8 mouse cellular contexts compared by ENCODE assay signal in genomic region chr11:103271979-103272378, GRCm38 (mm10). TPM values are rescaled to one million over a fixed set of nuclear protein-coding genes. Genes with fewer than 3 reads are reported as not detected.
DNase-seq lines count a peak whose midpoint lies in the region; ATAC-seq and TF ChIP-seq lines count a peak whose summit lies in the region.

No protein-coding gene starts in this region.

- H3K9me3 ChIP-seq in heart, embryonic 10.5 days = no peaks in the 10 kb centered on the region
- H3K9me3 ChIP-seq in MEL (replicated peaks; ENCODE audit: insufficient read depth, low read length) = no peaks in the 10 kb centered on the region
- H3K9me3 ChIP-seq in midbrain, embryonic 16.5 days (replicated peaks; ENCODE audit: control insufficient read depth, low read length, poor library complexity, severe bottlenecking) = no peaks in the 10 kb centered on the region

- H3K27me3 ChIP-seq in heart, embryonic 10.5 days (ENCODE audit: insufficient read depth, poor library complexity, severe bottlenecking) = 0 out of 2 replicates have a peak, but pooled peaks cover 4% of the 10 kb centered on the region
- H3K27me3 ChIP-seq in MEL (ENCODE audit: control insufficient read depth in 1 of 2, insufficient read depth in 2 of 2, low read length in 2 of 2) = peaks cover 0 to 12% of the 10 kb centered on the region in 2 experiments; a peak in 3 of 4 replicates
- H3K27me3 ChIP-seq in midbrain, embryonic 16.5 days (ENCODE audit: control insufficient read depth, insufficient read depth, low read depth, low read length) = no peaks in the 10 kb centered on the region

- intact Hi-C loops in heart, postnatal 14 days (cut with DNase I) = loop anchor here (1.0 to 2.0 kb wide), 3 partner anchors 39 to 104 kb away; no protein-coding TSS in a partner anchor
- intact Hi-C loops in left cerebral cortex, postnatal 36 days (cut with DNase I) = no loop called here

- TF ChIP-seq CTCF in MEL (IDR thresholded peaks at IDR 0.05 in 2 of 3, conservative IDR thresholded peaks at IDR 0.05 in 1 of 3; ENCODE audit: control insufficient read depth in 1 of 3, insufficient read depth in 1 of 3, low read depth in 2 of 3, low read length in 3 of 3, poor library complexity in 1 of 3, severe bottlenecking in 1 of 3) = peak; percentile 50 to 69 (median 67)

- TF ChIP-seq EP300 in MEL (IDR thresholded peaks at IDR 0.05; ENCODE audit: low read depth in 1 of 2, low read length in 2 of 2) = no peak

- WGBS in heart, embryonic 10.5 days = 67% methylated on average over 6 of the region's 6 CpGs
- 73% methylated on average over 6 of the region's 6 CpGs for WGBS in midbrain, embryonic 16.5 days

- no peaks in the 10 kb centered on the region; the same call in 1 of the 2 replicates for H3K79me2 ChIP-seq in MEL (ENCODE audit: control insufficient read depth, insufficient read depth, low read length, poor library complexity)

- no peak overlapping the region for H3K4me3 ChIP-seq in heart, embryonic 10.5 days
- no peak overlapping the region for H3K4me3 ChIP-seq in MEL (ENCODE audit: control insufficient read depth in 1 of 2, insufficient read depth in 1 of 2, low read depth in 2 of 2, low read length in 2 of 2)
- H3K4me3 ChIP-seq in midbrain, embryonic 16.5 days (ENCODE audit: low read depth, low read length) = no peak overlapping the region

- no peak overlapping the region for H3K9ac ChIP-seq in MEL (ENCODE audit: control insufficient read depth, low read depth, low read length, poor library complexity, severe bottlenecking)
- no peak overlapping the region for H3K9ac ChIP-seq in midbrain, embryonic 16.5 days (ENCODE audit: low read depth, low read length)

- peak; percentile 61 to 73 for DNase-seq in heart, postnatal 14 days
- DNase-seq in heart, embryonic 10.5 days (ENCODE audit: low spot score) = no peak
- DNase-seq in MEL (ENCODE audit: low read depth, low spot score) = no peak
- peak; percentile 67 for DNase-seq in kidney, adult 9 months
- peak; percentile 34 for DNase-seq in retina, postnatal 1 day
- no peak for DNase-seq in layer of hippocampus, adult 9-10 months (ENCODE audit: low spot score)
- DNase-seq in left cerebral cortex, postnatal 36 days (ENCODE audit: low spot score in 2 of 2) = no peak

- H3K27ac ChIP-seq in heart, embryonic 10.5 days = no peak overlapping the region
- no peak overlapping the region for H3K27ac ChIP-seq in MEL (ENCODE audit: control insufficient read depth, low read depth, low read length)
- no peak overlapping the region for H3K27ac ChIP-seq in midbrain, embryonic 16.5 days (ENCODE audit: low read length)

- peaks cover 19% of the 10 kb centered on the region for H3K4me1 ChIP-seq in heart, embryonic 10.5 days
- H3K4me1 ChIP-seq in MEL (ENCODE audit: control insufficient read depth in 1 of 2, insufficient read depth in 2 of 2, low read length in 2 of 2) = peaks cover 3 to 9% of the 10 kb centered on the region in 2 experiments
- H3K4me1 ChIP-seq in midbrain, embryonic 16.5 days (ENCODE audit: control insufficient read depth, insufficient read depth, low read length) = peaks cover 10% of the 10 kb centered on the region

- no peak overlapping the region for H3K4me2 ChIP-seq in midbrain, embryonic 16.5 days (ENCODE audit: low read length)

- TF ChIP-seq POLR2A in MEL (IDR thresholded peaks at IDR 0.05; ENCODE audit: control insufficient read depth in 1 of 2, insufficient read depth in 1 of 2, low read depth in 1 of 2, low read length in 2 of 2, poor library complexity in 1 of 2) = no peak

- no peaks in the 10 kb centered on the region for H3K36me3 ChIP-seq in heart, embryonic 10.5 days
- peaks cover 0 to 4% of the 10 kb centered on the region in 2 experiments; a peak in 2 of 4 replicates for H3K36me3 ChIP-seq in MEL (ENCODE audit: control insufficient read depth in 1 of 2, insufficient read depth in 2 of 2, low read length in 2 of 2)
- no peaks in the 10 kb centered on the region for H3K36me3 ChIP-seq in midbrain, embryonic 16.5 days (ENCODE audit: control insufficient read depth, insufficient read depth, low read length)

- TF ChIP-seq RAD21 in MEL (IDR thresholded peaks at IDR 0.05; ENCODE audit: low read depth, low read length) = peak; percentile 61

- ATAC-seq in midbrain, embryonic 16.5 days = no peak

TF ChIP-seq in MEL, 35 proteins besides CTCF, POLR2A, EP300 and RAD21:
- TF ChIP-seq GATA1 (IDR thresholded peaks at IDR 0.05; ENCODE audit: low read depth, low read length) (no peak), RCOR1 (IDR thresholded peaks at IDR 0.05; ENCODE audit: low read depth, low read length) (no peak), KAT2A (conservative IDR thresholded peaks at IDR 0.05; ENCODE audit: low read depth, low read length) (no peak), TAL1 (IDR thresholded peaks at IDR 0.05; ENCODE audit: low read length) (no peak), ZKSCAN1 (IDR thresholded peaks at IDR 0.05; ENCODE audit: low read depth, low read length) (no peak), NRF1 (IDR thresholded peaks at IDR 0.05; ENCODE audit: insufficient read depth, low read depth, low read length, poor library complexity, severe bottlenecking) (no peak), MAFK (IDR thresholded peaks at IDR 0.05; ENCODE audit: borderline replicate concordance, low read depth, low read length) (no peak), ZC3H11A (IDR thresholded peaks at IDR 0.05; ENCODE audit: low read depth, low read length) (peak; percentile 69), SMC3 (IDR thresholded peaks at IDR 0.05; ENCODE audit: low read depth, low read length) (peak; percentile 85), TCF12 (IDR thresholded peaks at IDR 0.05; ENCODE audit: low read depth, low read length) (no peak)
TF ChIP-seq in MEL: peak in this region for 2.

RNA-seq across cellular contexts. Expression of gene Map3k14, which starts 4.7 kb away (rescaled TPM):
- 1 to 10 TPM; 3.5 to 4.0 TPM for total RNA-seq in heart, postnatal 14 days (2021)
- 1.7 and 2.1 TPM in 2 replicates for polyA plus RNA-seq in heart, embryonic 10.5 days (2016; fragmentation: Nextera tagmentation; extraction: Ambion mirVana)
- 0.36 and 0.39 TPM in 2 replicates for total RNA-seq in MEL (2012; rRNA removed)
- under 1 TPM in 1 of 2 experiments, not detected in 1; 0.99 TPM for polyA plus RNA-seq in MEL (2012; ENCODE audit: insufficient read depth in 1 of 2, insufficient read length in 2 of 2, low read depth in 1 of 2, low replicate concordance in 2 of 2, missing spikeins in 1 of 2)
- polyA plus RNA-seq in midbrain, embryonic 16.5 days (2015; fragmentation: Nextera tagmentation; extraction: Ambion mirVana) = 4.4 TPM in 2 replicates
- 1 to 10 TPM; 3.1 to 4.0 TPM for total RNA-seq in left cerebral cortex, postnatal 36 days (2021)

RNA-seq across cellular contexts. Expression of gene Spata32, which starts 53.7 kb away (rescaled TPM):
- total RNA-seq in heart, postnatal 14 days (2021) = not detected
- polyA plus RNA-seq in heart, embryonic 10.5 days (2016; fragmentation: Nextera tagmentation; extraction: Ambion mirVana) = not detected in 2 replicates
- total RNA-seq in MEL (2012; rRNA removed) = not detected in 2 replicates
- polyA plus RNA-seq in MEL (2012; ENCODE audit: insufficient read depth in 1 of 2, insufficient read length in 2 of 2, low read depth in 1 of 2, low replicate concordance in 2 of 2, missing spikeins in 1 of 2) = not detected
- polyA plus RNA-seq in midbrain, embryonic 16.5 days (2015; fragmentation: Nextera tagmentation; extraction: Ambion mirVana) = 1.2 and 1.3 TPM in 2 replicates
- total RNA-seq in left cerebral cortex, postnatal 36 days (2021) = 1 to 10 TPM; 2.0 to 2.4 TPM

Comparison
In these comparisons a context has a peak if more than half of its experiments do, and no peak if none do; other contexts are left out.
1. DNase-seq: peak in heart, postnatal 14 days (2 of 2), kidney, adult 9 months (single experiment) and retina, postnatal 1 day (single experiment); none in heart, embryonic 10.5 days (single experiment), MEL (single experiment), layer of hippocampus, adult 9-10 months (single experiment) and left cerebral cortex, postnatal 36 days (0 of 2).